Mouse (Mus musculus): Measurements from ENCODE around the gene Chst11. TPM values are rescaled to one million over a fixed set of nuclear protein-coding genes. Genes with fewer than 3 reads are reported as not detected.

The Chst11 gene
- polyA plus RNA-seq, 1 experiment from 2014 or later, result 4.1 TPM

DNA sequence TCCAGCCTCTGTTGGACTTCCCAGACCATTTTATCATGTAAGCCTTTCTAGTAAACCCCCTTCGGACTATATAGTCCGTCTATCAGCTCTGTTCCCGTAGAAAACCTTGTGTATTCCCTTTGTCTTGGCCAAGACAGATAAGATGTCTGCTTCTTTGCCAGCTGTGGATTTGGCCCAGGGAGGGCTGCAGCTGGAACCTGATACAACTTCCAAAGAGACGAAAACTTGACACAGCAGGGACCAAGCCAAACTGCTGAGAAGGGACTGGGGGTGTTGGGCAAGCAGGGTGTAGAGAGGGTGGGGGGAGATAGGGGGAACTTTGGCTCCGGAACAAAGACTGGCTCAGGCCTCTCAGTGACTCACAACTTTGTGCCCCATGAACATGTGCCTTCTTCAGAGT, 232.0 kb downstream of the Chst11 start:
- H3K9me3 ChIP-seq (replicated peaks), result 0 out of 2 replicates have a peak, but pooled peaks cover 3% of the 10 kb centered on the region
- no peaks in the 10 kb centered on the region for H3K27me3 ChIP-seq (replicated peaks)
- H3K27ac ChIP-seq (ENCODE audit: poor library complexity, severe bottlenecking), result no peak overlapping the region
- H3K36me3 ChIP-seq, result no peaks in the 10 kb centered on the region
- peak; percentile 61 for ATAC-seq (ENCODE audit: insufficient number of reproducible peaks, low FRiP score)
- H3K9ac ChIP-seq, result no peak overlapping the region
- no peaks in the 10 kb centered on the region; the same call in 1 of the 2 replicates for H3K4me1 ChIP-seq (replicated peaks)
- H3K4me3 ChIP-seq, result no peak overlapping the region
- no peak overlapping the region for H3K4me2 ChIP-seq
- 25% methylated on average over 5 of the region's 5 CpGs for WGBS

DNA sequence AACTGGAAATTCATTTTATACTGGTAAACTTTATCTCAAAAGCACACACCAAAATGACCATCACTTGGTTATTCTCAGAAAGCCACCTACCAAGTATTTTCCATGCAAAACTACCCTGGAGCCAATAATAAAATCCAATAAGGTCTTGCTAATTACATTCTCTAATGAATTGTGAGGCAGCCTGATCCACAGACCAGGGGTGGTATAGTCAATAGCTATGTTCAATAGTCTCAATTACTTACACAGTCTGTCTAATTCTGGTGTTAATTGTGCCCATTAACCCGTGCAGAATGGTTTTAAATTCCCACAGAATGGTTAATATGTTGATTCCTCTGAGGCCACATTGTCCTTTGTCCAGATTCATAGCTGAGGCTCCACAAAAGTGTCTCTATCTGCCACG, 233.5 kb downstream of the Chst11 start:
- Histone ChIP-seq H3K36me3 (no peaks in the 10 kb centered on the region), H3K9ac (no peak overlapping the region), H3K4me2 (no peak overlapping the region), H3K4me1 (replicated peaks) (no peaks in the 10 kb centered on the region; the same call in 1 of the 2 replicates), H3K27ac (ENCODE audit: poor library complexity, severe bottlenecking) (no peak overlapping the region), H3K27me3 (replicated peaks) (no peaks in the 10 kb centered on the region), H3K9me3 (replicated peaks) (no peaks in the 10 kb centered on the region), H3K4me3 (no peak overlapping the region)
- 58% methylated on average over 2 of the region's 2 CpGs for WGBS
- ATAC-seq (ENCODE audit: insufficient number of reproducible peaks, low FRiP score), result no peak

DNA sequence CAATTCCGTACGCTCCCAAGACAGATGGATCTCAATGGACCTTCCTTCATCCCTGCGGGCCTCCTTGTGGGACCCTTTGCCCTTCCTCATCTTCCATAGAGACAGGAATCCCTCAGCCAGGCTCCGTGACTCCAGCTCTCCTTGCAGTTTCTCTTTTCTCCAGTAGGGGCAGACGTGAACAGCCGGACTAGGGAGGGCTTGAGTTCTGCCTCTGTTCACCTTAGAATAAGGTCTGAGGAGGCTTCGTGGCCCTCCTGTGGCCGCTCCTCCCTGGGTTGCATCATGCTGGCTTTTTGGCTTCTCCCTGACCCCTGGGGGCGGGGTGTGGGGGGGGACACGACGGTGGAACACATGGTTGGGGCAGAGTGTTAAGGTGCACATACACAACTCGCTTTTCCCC, 234.4 kb downstream of the Chst11 start:
- H3K9ac ChIP-seq, result no peak overlapping the region
- H3K4me1 ChIP-seq (replicated peaks), result no peaks in the 10 kb centered on the region; the same call in 1 of the 2 replicates
- 27% methylated on average over 12 of the region's 12 CpGs for WGBS

DNA sequence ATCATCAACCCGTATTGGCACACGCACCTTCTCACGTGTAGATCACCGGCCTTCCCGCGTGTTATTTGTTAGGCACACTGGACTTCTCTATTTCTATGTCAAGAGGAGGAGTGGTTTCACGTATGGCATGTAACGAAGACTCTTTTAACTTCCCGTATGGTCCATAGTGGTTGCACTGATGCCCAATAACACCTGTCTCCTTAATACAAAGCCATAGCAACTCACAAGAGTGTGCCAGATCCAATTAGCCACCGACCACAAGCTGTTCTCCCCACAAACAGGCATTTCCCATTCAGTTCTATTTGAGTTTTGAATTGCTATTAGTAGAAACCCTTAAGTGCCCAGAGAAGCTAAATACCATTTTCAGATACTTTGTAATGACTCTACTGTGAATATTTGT, 234.9 kb downstream of the Chst11 start:
- WGBS, result 84% methylated on average over 10 of the region's 10 CpGs
- Histone ChIP-seq H3K9me3 (replicated peaks) (no peaks in the 10 kb centered on the region), H3K9ac (no peak overlapping the region), H3K4me3 (no peak overlapping the region), H3K4me2 (no peak overlapping the region), H3K36me3 (no peaks in the 10 kb centered on the region), H3K27ac (ENCODE audit: poor library complexity, severe bottlenecking) (no peak overlapping the region), H3K4me1 (replicated peaks) (no peaks in the 10 kb centered on the region; the same call in 1 of the 2 replicates), H3K27me3 (replicated peaks) (no peaks in the 10 kb centered on the region)
- ATAC-seq (ENCODE audit: insufficient number of reproducible peaks, low FRiP score), result no peak

More for the DNA sequence above, 234.4 kb downstream of the Chst11 start:
- Histone ChIP-seq H3K36me3 (no peaks in the 10 kb centered on the region), H3K27ac (ENCODE audit: poor library complexity, severe bottlenecking) (no peak overlapping the region), H3K27me3 (replicated peaks) (no peaks in the 10 kb centered on the region), H3K4me3 (no peak overlapping the region), H3K4me2 (no peak overlapping the region), H3K9me3 (replicated peaks) (no peaks in the 10 kb centered on the region)
- 0 out of 2 replicates have a peak, but pooled peaks have one; percentile 37 for ATAC-seq (ENCODE audit: insufficient number of reproducible peaks, low FRiP score)

DNA sequence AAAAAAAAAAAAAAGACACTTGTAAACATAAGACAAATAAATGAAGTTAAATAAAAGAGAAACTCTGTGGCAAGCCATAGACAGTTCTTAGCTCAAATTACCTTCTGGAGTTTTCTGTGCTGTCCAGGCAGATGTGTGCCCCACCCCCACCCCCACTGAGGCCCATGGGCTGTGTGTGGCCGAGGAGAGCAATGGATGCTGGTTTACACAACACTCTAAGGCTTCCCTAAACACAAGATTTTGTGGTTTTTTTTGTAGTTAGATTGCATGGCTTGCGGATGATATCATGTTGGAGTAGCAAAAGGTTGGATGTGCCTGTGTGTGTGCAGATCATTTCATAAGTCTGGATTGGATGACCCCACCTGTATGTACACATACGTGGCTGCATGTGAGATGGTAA, 235.5 kb downstream of the Chst11 start:
- Histone ChIP-seq H3K9ac (no peak overlapping the region), H3K9me3 (replicated peaks) (no peaks in the 10 kb centered on the region), H3K27ac (ENCODE audit: poor library complexity, severe bottlenecking) (no peak overlapping the region), H3K4me2 (no peak overlapping the region), H3K27me3 (replicated peaks) (no peaks in the 10 kb centered on the region), H3K36me3 (no peaks in the 10 kb centered on the region), H3K4me1 (replicated peaks) (no peaks in the 10 kb centered on the region; the same call in 1 of the 2 replicates), H3K4me3 (no peak overlapping the region)
- WGBS, result 84% methylated on average over 3 of the region's 3 CpGs
- ATAC-seq (ENCODE audit: insufficient number of reproducible peaks, low FRiP score), result no peak

DNA sequence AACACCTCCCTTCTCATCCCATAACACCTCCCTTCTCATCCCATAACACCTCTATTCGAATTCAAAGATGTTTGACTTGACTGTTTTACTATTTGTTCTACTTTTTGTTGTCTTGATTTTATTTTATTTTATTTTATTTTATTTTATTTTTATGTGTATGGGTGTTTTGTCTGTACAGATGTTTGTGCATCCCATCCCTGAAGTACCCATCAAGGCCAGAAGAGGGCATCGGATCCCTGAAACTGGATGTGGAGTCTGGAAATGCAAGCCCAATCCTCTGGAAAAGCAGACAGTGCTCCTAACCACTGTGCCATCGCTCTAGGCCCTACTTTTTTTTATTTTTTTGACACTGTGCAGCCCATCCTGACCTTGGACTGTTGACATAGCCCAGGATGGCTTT, 239.7 kb downstream of the Chst11 start:
- 0 out of 2 replicates have a peak, but pooled peaks cover 4% of the 10 kb centered on the region for H3K4me1 ChIP-seq (replicated peaks)
- ATAC-seq (ENCODE audit: insufficient number of reproducible peaks, low FRiP score), result no peak
- peaks cover 5% of the 10 kb centered on the region; the same call in 1 of the 2 replicates for H3K9me3 ChIP-seq (replicated peaks)
- no peak overlapping the region for H3K9ac ChIP-seq
- no peak overlapping the region for H3K27ac ChIP-seq (ENCODE audit: poor library complexity, severe bottlenecking)
- 39% methylated on average over 3 of the region's 3 CpGs for WGBS
- H3K4me3 ChIP-seq, result no peak overlapping the region
- no peaks in the 10 kb centered on the region for H3K27me3 ChIP-seq (replicated peaks)
- H3K4me2 ChIP-seq, result no peak overlapping the region
- H3K36me3 ChIP-seq, result no peaks in the 10 kb centered on the region

DNA sequence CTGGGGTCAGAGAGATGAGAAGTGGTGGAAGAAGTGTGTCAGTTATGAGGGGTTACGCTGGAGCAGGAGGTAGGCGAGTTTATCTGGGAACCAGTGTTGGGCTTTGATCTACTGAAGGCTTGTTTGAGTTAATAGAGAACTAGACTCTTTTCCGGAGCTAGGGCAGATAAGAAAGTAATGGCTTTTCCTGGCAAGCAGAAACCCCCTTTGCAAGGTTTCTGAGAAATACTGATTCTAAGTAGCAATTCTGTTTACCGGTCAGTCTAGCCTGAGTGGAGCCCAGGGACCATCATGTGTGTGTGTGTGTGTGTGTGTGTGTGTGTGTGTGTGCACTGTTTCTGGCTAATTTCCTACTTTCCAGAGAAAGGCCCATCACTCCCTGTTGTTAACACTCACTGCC, 243.3 kb downstream of the Chst11 start:
- H3K36me3 ChIP-seq, result no peaks in the 10 kb centered on the region
- WGBS, result 40% methylated on average over 4 of the region's 4 CpGs
- peaks cover 9% of the 10 kb centered on the region; the same call in 1 of the 2 replicates for H3K4me1 ChIP-seq (replicated peaks)
- H3K9me3 ChIP-seq (replicated peaks), result peaks cover 6% of the 10 kb centered on the region; the same call in 1 of the 2 replicates
- no peak overlapping the region for H3K4me2 ChIP-seq
- ATAC-seq (ENCODE audit: insufficient number of reproducible peaks, low FRiP score), result no peak
- H3K27me3 ChIP-seq (replicated peaks), result no peaks in the 10 kb centered on the region
- no peak overlapping the region for H3K4me3 ChIP-seq
- H3K27ac ChIP-seq (ENCODE audit: poor library complexity, severe bottlenecking), result no peak overlapping the region
- no peak overlapping the region for H3K9ac ChIP-seq

DNA sequence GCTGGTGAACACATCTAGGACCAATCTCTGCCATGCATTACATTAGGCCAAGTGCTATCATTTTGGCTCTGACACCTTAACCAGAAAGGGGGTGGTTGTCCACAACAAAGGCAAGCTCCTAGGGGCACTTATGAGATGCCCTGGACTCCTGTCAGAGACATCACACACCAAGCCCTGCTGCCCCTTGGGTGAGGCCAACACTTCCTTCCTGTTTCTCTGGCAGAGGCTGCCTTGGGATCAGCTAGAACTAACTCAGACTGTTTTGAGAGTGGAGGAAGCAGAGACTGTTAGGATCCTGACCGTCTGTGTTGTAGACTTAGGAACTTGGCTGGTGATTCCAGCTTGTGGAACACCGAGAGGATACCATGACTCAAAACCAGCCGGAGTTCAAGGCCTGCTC, 248.7 kb downstream of the Chst11 start:
- no peak for ATAC-seq (ENCODE audit: insufficient number of reproducible peaks, low FRiP score)

DNA sequence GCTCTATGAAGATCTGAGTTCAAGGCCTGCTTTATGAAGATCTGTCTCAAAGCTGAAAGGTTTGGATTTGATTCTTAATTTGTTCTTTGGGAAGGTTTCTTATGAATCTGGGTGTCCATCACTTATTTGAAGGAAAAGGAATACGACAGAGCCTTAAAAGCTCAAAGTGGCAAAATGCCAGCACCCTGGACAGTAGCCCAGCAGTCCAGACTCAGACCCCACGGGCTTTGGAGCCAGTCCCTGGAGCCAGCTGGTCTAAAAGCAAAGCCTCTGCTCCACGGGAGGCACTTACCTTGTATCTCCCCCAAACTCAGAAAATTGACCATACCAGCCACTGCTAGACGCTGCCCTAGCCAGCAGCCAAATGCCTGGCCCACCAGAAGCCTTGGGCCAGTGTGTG, 249.1 kb downstream of the Chst11 start:
- no peak overlapping the region for H3K4me2 ChIP-seq
- peaks cover 23% of the 10 kb centered on the region for H3K4me1 ChIP-seq (replicated peaks)
- no peak overlapping the region for H3K27ac ChIP-seq (ENCODE audit: poor library complexity, severe bottlenecking)
- H3K27me3 ChIP-seq (replicated peaks), result no peaks in the 10 kb centered on the region
- peaks cover 6% of the 10 kb centered on the region; the same call in 1 of the 2 replicates for H3K9me3 ChIP-seq (replicated peaks)
- WGBS, result 48% methylated on average over 4 of the region's 4 CpGs
- H3K36me3 ChIP-seq, result no peaks in the 10 kb centered on the region
- H3K4me3 ChIP-seq, result no peak overlapping the region
- no peak overlapping the region for H3K9ac ChIP-seq
- no peak for ATAC-seq (ENCODE audit: insufficient number of reproducible peaks, low FRiP score)

More for the DNA sequence above, 248.7 kb downstream of the Chst11 start:
- Histone ChIP-seq H3K4me2 (no peak overlapping the region), H3K36me3 (no peaks in the 10 kb centered on the region), H3K4me1 (replicated peaks) (peaks cover 23% of the 10 kb centered on the region), H3K9ac (no peak overlapping the region), H3K27me3 (replicated peaks) (no peaks in the 10 kb centered on the region), H3K4me3 (no peak overlapping the region), H3K27ac (ENCODE audit: poor library complexity, severe bottlenecking) (no peak overlapping the region), H3K9me3 (replicated peaks) (peaks cover 6% of the 10 kb centered on the region; the same call in 1 of the 2 replicates)
- WGBS, result 67% methylated on average over 3 of the region's 3 CpGs

DNA sequence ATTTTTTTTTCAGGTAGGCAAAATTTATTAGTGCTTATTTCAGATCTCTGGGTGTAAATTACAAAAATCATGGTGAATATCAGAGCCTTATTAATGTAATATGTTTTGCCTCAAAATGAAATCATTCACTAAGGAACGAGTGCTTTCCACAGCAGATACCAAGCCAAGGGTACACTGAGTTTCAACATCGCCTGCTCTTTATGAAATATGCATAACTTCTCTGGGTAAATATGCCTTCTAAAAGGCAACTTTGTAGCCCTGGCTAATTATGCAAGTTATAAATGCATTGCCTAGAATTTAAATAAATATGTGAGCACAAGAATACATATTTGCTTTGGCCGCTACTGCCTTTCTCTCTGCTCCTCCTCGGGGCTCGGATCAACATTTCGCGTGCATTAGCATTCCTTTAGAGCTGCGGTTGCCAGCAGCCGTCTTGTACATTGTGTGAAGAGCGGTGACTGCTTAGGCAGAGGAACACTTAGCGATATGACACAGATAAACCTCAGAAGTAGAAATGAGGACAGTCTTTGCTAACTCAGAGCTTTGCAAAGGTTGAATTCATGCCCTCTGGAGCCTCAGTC, 256.9 kb downstream of the Chst11 start:
- no peak overlapping the region for H3K4me2 ChIP-seq
- no peak for ATAC-seq (ENCODE audit: insufficient number of reproducible peaks, low FRiP score)
- 42% methylated on average over 11 of the region's 11 CpGs for WGBS

DNA sequence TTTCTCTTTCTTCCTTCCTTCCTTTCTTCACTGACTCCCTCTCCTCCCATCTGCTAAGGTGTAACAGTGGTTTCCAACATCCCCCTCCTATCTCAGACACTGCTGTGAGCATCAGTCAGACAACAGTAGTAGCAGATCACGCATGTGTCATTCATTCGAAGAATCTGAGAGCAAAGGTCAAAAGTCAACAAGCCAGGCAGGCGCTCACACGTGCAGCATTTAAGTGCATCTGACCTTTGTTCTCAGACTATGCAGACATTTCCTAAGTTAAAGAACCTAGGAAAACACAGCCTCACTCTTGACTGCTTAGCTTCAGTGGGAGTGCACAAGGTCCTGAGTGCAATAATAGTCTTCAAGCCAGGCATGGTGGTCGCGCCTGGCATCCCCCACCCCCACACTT, 258.8 kb downstream of the Chst11 start:
- no peak for ATAC-seq (ENCODE audit: insufficient number of reproducible peaks, low FRiP score)

More for the DNA sequence above, 256.9 kb downstream of the Chst11 start:
- no peak overlapping the region for H3K9ac ChIP-seq
- H3K27ac ChIP-seq (ENCODE audit: poor library complexity, severe bottlenecking), result no peak overlapping the region
- H3K36me3 ChIP-seq, result no peaks in the 10 kb centered on the region
- 0 out of 2 replicates have a peak, but pooled peaks cover 3% of the 10 kb centered on the region for H3K27me3 ChIP-seq (replicated peaks)
- no peak overlapping the region for H3K4me3 ChIP-seq
- H3K4me1 ChIP-seq (replicated peaks), result peaks cover 17% of the 10 kb centered on the region; the same call in 1 of the 2 replicates
- H3K9me3 ChIP-seq (replicated peaks), result no peaks in the 10 kb centered on the region

More for the DNA sequence above, 258.8 kb downstream of the Chst11 start:
- H3K27ac ChIP-seq (ENCODE audit: poor library complexity, severe bottlenecking), result no peak overlapping the region
- H3K9ac ChIP-seq, result no peak overlapping the region
- H3K4me3 ChIP-seq, result no peak overlapping the region
- 62% methylated on average over 6 of the region's 6 CpGs for WGBS
- peaks cover 13% of the 10 kb centered on the region; the same call in 1 of the 2 replicates for H3K4me1 ChIP-seq (replicated peaks)
- H3K4me2 ChIP-seq, result no peak overlapping the region
- no peaks in the 10 kb centered on the region for H3K36me3 ChIP-seq
- no peaks in the 10 kb centered on the region for H3K9me3 ChIP-seq (replicated peaks)
- 0 out of 2 replicates have a peak, but pooled peaks cover 3% of the 10 kb centered on the region for H3K27me3 ChIP-seq (replicated peaks)
